Mouse (Mus musculus) ovary, postnatal 36 days (tissue): ENCODE data around the gene Ifngr1.

Experiments used
- DNase-seq: peaks from one replicate; pipeline ENCODE4 v3.0.0; 2022; ENCODE audit warnings: low spot score, mixed read lengths

Gene Ifngr1

DNA sequence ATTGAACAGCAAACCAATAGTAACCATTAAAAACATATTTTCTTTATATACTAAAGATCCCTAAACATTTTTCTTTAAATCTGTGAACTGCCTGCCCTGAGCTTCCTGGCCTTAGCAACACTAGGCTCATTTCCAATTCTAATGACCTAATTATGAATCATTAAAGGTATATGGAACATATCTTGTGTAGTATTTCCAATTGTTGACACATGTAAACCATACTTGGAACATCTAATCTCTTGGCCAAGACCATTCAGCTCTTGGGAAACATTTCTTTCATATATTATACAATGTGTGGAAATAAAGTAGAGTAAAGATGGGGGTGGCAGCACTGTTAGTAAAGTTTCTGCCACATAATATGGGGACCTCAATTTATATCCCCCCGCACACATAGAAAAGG lies 47.9 kb downstream of the Ifngr1 start:
- DNase-seq, result no peak

GRCm38 (mm10) chr10:19645119-19645518 lies 53.4 kb downstream of the Ifngr1 start:
- no peak for DNase-seq

DNA sequence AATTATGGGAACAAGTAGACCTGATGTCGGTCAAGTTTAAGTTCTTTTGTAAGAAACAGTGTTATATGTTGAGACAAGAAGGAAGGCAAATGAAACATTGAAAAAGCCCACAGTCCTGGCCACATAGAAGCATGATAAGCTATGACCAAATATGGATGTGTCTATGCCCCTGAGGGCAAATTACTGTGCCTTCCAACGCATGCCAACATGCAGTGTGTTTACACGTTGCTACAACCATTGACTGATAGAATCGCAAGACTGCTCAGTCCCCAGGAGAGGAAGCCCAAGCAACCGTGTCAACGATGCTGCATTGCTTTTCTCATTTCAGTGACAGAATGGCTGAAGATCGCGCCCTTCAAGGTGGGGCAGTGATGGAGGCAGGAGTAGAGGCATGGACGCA lies 65.7 kb downstream of the Ifngr1 start:
- DNase-seq, result no peak
